Mouse (Mus musculus) left cerebral cortex, adult 18-20 months (tissue): Measurements from ENCODE around the gene Drd1. TPM values are rescaled to one million over a fixed set of nuclear protein-coding genes. Genes with fewer than 3 reads are reported as not detected.

Source experiments
- DNase-seq, 2 experiments: peaks; one replicate each; pipeline ENCODE4 v3.0.0; 2021 to 2022; ENCODE audit warnings: low spot score in 2 of 2, mixed read lengths in 1 of 2
- long read RNA-seq, 2 experiments: library from polyadenylated mRNA; stranded (forward); transcript quantifications; one replicate each; pipeline ENCODE4 v2.0.0; 2021
- total RNA-seq, 2 experiments: library from RNA; stranded (reverse); gene quantifications; 2 replicates each; pipeline ENCODE4 v1.2.3; 2021

The Drd1 gene
- 10 to 100 TPM; 38.5 to 52.1 TPM for total RNA-seq
- long read RNA-seq, experiment 1, transcript Drd1-202 (2 exons, 3,576 nt) = minor isoform, 12 of 36 reads
- long read RNA-seq, experiment 1, transcript Drd1-203 (2 exons, 405 nt) = major isoform, 13 of 36 reads
- long read RNA-seq, experiment 1, partial matches to known transcripts = 0 of 36 reads
- long read RNA-seq, experiment 1, other reads (novel, unspliced or antisense) = 11 of 36 reads
- long read RNA-seq, experiment 2, transcript Drd1-202 (2 exons, 3,576 nt) = major isoform, 11 of 24 reads
- long read RNA-seq, experiment 2, transcript Drd1-203 (2 exons, 405 nt) = minor isoform, 8 of 24 reads
- long read RNA-seq, experiment 2, partial matches to known transcripts = 5 of 24 reads
- long read RNA-seq, experiment 2, other reads (novel, unspliced or antisense) = 0 of 24 reads

GRCm38 (mm10) chr13:54055448-54055861, at the start of gene Drd1:
Gene Drd1, minus strand, starts transcription at chr13:54055705.
- peak; percentile 83 for DNase-seq

- DNase-seq = no peak
These were observed 48.4 kb upstream of the Drd1 start for GRCm38 (mm10) chr13:54103866-54104265.

GRCm38 (mm10) chr13:54103271-54103670, 47.8 kb upstream of the Drd1 start:
- no peak for DNase-seq

- no peak for DNase-seq
These were observed 46.6 kb upstream of the Drd1 start for GRCm38 (mm10) chr13:54102061-54102460.

DNA sequence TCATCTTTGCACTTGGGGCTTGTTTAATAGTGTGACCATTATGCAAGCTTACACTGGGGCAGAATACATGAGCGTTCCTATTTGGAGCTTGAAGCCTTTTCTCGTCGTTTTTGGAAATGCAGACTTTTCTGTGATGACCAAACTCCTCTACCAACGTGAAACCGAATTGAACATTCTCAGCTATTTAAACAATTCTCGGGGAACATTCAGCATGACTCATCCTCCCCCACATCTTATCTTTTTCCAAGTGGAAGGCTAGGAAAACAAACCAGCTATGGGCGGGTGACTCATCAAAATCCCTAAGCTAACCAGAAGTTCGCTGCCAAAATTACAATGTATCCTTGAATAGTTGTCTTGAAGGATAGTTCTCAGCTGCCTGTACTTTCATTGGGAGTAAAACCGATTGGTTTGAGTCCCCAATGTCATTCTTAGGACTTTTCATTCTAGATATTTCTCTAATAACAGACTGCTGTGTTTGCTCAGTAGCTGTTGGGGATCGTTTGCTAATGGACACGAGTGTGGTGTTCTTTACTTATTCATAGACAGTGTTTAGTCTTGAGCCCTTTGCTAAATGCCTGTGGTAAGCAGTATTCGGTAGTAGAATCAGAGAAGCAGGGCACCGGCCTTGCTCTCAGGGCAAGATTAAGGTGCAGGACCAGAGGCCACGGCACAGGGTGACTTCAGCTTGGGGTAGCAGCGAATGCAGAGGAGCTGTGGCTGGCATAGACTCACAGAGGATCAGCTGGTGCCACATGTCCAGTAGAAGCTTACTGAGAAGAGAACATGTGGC, 45.7 kb upstream of the Drd1 start:
- DNase-seq = peak; percentile 65 to 78

DNA sequence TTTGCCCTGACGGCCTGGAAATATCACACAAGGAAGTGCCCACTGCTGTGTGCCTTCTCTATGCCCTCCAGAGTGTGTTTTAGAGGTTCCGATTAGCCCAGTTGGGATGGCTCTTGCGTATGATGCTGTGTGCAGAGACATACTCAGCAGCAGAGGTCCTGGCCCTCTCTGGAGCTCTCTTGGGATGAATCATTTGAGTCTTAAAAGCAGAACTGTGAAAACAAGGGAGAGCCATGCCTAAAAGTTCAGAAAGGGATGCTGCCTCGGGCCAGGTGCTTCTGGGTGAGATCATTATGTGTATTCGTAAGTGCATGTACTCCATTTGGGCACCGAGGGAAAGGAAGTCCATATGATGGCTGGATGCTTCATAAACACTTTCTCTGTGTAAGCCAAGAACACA, 42.3 kb upstream of the Drd1 start:
- no peak for DNase-seq

GRCm38 (mm10) chr13:54097227-54097626, 41.7 kb upstream of the Drd1 start:
- no peak for DNase-seq

DNA sequence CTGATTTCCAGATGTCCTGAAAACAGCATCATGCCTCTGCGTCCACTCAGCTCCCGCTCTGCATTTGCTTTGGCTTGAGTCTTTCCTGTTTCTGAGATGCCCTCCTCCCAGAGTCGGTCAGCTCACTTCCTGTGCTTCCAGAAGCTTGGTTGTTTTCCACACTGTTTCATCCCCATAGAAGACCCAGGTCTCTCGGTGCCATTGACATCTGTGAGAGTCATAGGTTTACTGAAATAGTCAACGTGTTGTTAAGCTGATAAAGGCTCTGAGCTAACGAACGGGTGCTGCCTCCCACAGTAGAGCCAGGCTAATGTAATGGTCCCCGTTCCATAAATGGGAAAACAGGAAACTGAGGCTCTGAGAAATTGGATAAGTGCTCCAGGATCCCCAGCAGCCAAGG, 40.2 kb upstream of the Drd1 start:
- DNase-seq = no peak

DNA sequence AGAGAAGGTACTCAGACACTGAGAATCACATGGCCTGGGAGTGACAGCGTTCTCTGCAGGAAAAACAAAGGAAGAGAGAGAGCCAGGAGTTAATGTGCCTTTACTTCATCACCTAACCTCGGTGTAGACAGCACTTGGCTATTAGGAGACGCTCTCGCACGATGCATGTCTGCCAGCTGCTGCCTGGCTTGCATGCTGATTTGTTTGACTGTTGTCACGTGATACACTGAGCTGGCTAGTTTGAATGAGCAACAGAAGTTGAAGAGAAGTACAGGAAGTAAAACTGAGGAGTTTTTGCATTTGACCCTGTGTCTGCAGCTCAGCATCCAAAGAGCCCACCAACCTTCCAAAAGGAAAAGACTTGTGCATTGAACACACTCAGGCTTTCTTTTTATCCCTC, 39.5 kb upstream of the Drd1 start:
- no peak for DNase-seq

GRCm38 (mm10) chr13:54094349-54094748, 38.8 kb upstream of the Drd1 start:
- DNase-seq = no peak

DNA sequence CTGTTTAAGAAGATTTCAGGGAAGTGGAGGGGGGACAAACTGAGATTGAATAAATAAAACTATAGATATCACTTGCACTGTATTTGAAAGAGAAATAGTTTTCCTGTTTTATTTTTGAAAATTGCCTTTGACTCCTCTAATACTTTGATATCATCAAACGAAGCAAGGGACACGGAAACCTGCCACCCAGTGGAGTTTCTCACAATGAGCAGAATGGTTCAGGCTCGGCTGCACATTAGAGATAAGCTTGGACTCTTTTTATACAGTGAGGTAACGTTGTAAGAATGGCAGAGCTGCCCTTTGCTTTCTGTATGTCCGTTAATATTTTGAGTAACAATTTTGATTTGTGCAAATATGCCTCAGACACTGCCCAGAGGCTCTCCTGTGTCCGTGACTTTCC, 36.2 kb upstream of the Drd1 start:
- DNase-seq = no peak

DNA sequence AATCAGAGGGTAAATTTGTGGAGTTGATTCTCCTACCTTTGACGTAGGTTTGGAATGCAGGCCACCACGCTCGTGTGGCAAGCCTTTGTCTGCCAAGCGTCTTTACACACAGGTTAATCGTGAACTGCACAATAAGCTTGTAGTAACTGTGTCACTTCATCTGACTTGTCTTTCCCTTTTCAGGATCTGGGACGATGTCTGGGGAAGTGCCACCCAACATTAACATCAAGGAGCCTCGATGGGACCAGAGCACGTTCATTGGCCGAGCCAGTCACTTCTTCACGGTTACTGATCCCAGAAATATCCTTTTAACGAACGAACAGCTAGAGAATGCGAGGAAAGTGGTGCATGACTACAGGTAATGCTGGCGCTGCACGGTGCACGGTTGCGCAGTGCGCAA, 29.8 kb upstream of the Drd1 start:
- DNase-seq = no peak

- no peak for DNase-seq
These were observed 29.3 kb upstream of the Drd1 start for GRCm38 (mm10) chr13:54084826-54085225.

DNA sequence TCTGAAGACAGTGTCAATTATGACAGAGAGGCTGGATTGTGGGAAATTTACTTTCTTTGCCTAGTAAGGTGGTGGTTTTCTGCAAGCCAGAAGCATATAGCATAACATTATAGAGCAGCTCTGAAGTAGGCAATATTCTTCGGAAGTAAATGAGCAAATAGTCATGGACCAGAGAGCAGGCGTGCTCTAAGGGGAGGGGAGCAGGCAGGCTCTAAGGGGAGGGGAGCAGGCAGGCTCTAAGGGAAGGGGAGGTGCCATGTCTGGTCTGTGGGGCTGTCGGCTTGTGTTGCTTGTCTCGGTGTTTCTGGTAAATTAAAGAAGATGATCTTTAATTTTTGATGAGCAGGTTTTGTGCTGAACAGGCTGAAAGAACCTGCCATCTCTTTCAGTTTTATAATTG, 28.7 kb upstream of the Drd1 start:
- DNase-seq = no peak

DNA sequence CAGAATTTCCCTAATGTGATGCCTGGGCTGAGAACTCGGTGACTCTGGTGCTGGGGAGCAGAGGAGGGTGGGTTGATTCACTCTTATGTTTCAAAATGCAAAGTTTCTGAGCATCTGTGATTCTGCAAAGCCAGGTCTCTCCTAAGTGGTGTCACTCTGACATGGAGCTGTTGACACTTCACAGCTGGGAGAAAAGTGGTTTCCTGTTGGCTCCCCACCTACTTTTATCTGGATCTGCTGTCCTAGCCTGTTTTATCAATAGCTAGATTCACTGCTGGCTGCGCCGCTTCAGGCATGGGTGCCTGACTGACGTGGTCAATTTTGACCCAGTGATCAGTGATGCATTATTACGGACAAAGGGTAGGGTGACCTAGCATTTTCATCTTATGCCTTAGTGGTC, 27.4 kb upstream of the Drd1 start:
- DNase-seq = no peak

- DNase-seq = no peak
These were observed 25.3 kb upstream of the Drd1 start for GRCm38 (mm10) chr13:54080785-54081184.

- DNase-seq = no peak
These were observed 24.6 kb upstream of the Drd1 start for GRCm38 (mm10) chr13:54079782-54080759.

DNA sequence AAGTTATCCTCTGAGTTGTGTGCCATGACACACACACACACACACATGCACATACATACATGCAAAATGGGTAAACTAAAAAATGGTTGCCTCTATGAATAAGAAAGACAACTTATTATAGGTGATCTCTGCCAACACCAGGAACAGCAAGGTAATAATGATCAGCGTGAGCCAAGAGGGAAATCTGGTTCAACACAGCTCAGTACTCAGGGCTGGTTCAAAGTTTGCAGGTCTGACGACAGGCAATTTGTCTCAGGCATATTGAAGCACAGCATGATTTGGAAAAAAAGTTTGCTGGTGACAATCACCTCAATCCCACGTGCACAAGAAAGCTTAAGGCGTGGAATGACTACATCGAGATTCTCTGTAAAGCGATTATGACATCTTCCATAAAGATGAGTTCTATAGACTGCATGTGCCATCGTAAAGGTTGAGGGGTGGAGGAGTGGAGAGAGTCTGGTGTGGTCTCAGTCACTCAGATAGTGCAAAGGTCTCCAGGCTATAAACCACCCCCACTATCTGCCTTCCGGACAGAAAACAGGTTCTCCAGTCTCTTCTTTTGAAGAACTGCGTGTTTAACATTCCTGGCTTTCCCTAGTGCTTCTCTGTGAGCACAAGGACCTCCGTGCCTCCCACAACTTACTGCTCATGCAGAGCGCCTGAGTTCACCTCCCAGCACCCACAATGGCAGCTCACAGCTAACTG, 22.1 kb upstream of the Drd1 start:
- no peak for DNase-seq

GRCm38 (mm10) chr13:54076762-54077460, 21.4 kb upstream of the Drd1 start:
- DNase-seq = no peak

DNA sequence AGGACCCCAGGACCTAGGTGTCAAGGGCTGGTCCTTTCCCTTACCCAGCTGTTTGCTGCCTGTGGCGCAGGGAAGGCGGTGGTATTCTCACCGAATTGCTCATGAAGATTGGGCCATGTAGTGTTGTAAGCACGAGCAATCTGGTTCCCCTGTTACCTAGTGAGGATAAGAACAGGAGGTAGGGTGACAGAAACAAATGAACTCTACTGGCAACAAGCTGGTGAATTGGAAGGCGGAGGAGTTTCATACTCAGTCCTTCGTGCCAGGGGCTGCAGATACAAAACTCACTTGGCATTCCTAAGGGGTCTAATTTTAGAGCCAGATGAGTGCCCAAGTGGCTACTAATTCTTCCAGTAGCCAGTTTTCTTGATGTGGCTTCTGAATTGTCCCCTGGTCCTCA, 20.5 kb upstream of the Drd1 start:
- no peak for DNase-seq
